Mouse (Mus musculus): ENCODE measurements around the gene Lamp2.
"Not testable (repeated sequence)": the region's sequence is repeated elsewhere in the genome, so short reads cannot be mapped to it uniquely, and the experiment has no call there.

Gene Lamp2

GRCm38 (mm10) chrX:38428818-38429440 is 27.3 kb downstream of the Lamp2 start:
- DNase-seq (ENCODE audit: low spot score in 2 of 2) = no peak

DNA sequence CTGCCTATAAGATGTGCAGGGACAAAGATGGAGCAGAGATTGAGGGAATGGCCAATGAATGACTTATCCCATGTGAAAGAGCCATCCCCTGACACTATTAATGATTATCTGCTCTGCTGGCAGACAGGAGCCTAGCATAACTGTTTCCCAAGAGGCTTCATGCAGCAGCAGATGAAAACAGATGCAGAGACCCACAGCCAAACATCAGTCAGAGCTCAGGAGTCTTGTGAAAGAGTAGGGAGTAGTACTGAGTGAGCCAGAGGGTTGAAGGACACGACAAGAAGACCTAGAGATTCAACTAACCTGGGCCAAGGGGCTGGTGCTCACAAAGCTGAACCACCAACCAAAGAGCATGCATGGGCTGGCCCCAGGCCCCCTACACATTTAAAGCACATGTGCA is 30.2 kb downstream of the Lamp2 start:
- DNase-seq (ENCODE audit: low spot score in 2 of 2) = no peak

DNA sequence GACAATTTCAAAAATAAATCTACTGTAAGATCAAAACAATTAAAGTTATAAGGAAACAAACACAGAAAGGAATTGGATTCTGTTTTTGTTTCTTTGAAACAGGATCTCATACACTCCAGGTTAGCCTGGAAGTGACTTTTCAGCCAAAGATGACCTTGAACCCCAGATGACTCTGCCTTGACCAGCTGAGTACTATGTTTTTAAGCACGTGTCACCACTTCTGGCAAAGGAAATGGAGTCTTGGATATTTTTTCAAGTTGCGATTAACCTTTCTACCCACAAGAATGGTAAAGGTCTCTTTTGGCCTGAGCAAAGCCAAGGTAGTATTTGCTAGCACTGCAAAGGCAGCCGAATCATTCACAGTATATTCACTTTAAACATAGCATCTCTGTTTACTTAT is 33.2 kb downstream of the Lamp2 start:
- no peak for DNase-seq (ENCODE audit: low spot score in 2 of 2)

GRCm38 (mm10) chrX:38422396-38422795 is 33.9 kb downstream of the Lamp2 start:
- DNase-seq (ENCODE audit: low spot score in 2 of 2) = no peak

DNA sequence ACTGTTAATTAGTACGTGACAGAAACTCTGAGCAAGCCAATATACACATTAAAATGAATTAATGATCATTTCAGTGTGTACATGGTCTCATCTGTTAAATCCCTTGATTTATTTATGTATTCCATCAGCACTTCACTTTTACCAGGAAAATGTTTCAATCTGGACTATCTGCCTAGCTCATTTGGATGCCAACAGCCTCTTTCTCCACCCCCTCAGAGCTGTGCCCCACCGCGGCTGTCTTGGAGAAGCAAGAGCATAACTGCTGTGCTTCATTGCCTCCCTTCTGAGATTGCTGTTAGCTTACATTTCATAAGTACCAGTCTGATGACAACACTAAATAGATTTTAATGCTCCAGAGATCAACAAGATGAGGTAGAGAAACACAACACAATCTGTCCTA is 52.4 kb downstream of the Lamp2 start:
- DNase-seq (ENCODE audit: low spot score in 2 of 2) = no peak

DNA sequence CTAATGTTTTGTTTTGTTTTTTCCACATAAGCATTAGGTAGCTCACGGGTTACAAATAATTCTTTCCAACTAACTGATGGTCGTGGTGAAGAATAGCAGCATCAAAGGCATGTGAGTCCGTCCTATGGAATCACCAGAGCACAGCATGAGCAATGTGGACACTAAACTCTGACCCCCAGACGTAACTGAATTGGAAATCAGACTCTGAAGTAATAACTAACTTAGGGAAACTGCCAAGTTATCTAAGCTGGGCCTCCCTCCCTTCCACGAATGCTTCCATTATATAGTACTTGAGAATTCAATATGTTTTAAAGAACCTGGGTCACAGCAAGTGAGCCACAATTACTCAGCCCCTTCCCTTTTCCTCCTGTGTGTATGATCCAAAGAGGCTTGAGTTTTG is 53.3 kb downstream of the Lamp2 start:
- DNase-seq (ENCODE audit: low spot score in 2 of 2) = no peak

- no peak for DNase-seq (ENCODE audit: low spot score in 2 of 2)
Measured at GRCm38 (mm10) chrX:38402004-38402403, 54.2 kb downstream of the Lamp2 start.

GRCm38 (mm10) chrX:38400616-38401015 is 55.6 kb downstream of the Lamp2 start:
- no peak for DNase-seq (ENCODE audit: low spot score in 2 of 2)

DNA sequence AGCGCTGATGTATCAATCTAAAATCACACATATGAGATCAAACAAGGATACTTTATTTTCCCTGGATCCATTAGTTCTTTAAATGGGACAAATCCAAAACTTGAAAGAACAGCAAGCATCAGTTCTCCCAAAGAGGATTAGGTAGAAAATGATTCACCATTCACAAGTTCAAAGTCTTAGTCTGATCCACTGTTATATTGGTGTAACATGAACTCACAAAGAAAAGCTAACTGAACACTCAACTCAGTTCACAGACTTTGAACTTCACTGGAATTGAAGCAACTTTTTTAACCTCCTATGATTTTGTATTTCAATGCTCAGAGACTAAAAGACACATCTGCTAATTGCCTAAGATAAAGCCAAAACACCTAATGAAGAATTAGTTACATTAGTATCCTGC is 56.6 kb downstream of the Lamp2 start:
- no peak for DNase-seq (ENCODE audit: low spot score in 2 of 2)

GRCm38 (mm10) chrX:38373169-38373568 is 83.1 kb downstream of the Lamp2 start:
- DNase-seq (ENCODE audit: low spot score in 2 of 2) = not testable (repeated sequence)

GRCm38 (mm10) chrX:38364621-38365020 is 91.6 kb downstream of the Lamp2 start:
- DNase-seq (ENCODE audit: low spot score in 2 of 2) = not testable (repeated sequence)

GRCm38 (mm10) chrX:38362016-38362415 is 94.2 kb downstream of the Lamp2 start:
- no peak for DNase-seq (ENCODE audit: low spot score in 2 of 2)

All from natural killer cell, adult 2 months (primary cell).